Mouse (Mus musculus) neutrophil, adult 5-6 weeks (primary cell): ENCODE data around the gene Klrb1f. TPM values are rescaled to one million over a fixed set of nuclear protein-coding genes. Genes with fewer than 3 reads are reported as not detected.
"Not testable (repeated sequence)": the region's sequence is repeated elsewhere in the genome, so short reads cannot be mapped to it uniquely, and the experiment has no call there.

Experiments
- ATAC-seq: fragments of 151-379, 151-347 bp; 2 replicates; pipeline ENCODE4 v1.8.0; 2017; ENCODE audit warnings: mild to moderate bottlenecking, moderate TSS enrichment; ENCODE audit not compliant: insufficient number of reproducible peaks, poor library complexity, low FRiP score, severe bottlenecking; ENCODE audit errors: extremely low read depth
- total RNA-seq: library from RNA; stranded (forward); fragments of 200-1000 nt; gene quantifications from 2 replicates; pipeline ENCODE4 v1.2.3, GENCODE M21; 2017

Gene Klrb1f
- 0.86 and 1.2 TPM in 2 replicates for total RNA-seq

GRCm38 (mm10) chr6:129045601-129046000, at the start of gene Klrb1f:
Klrb1f (plus strand) TSS chr6:129045901.
- ATAC-seq: no peak

- peak; percentile 13; the same call in 1 of the 2 replicates for ATAC-seq
Observed at GRCm38 (mm10) chr6:128996054-128996767, 49.5 kb upstream of the Klrb1f start.

- no peak for ATAC-seq
Observed at GRCm38 (mm10) chr6:128996768-128997442, 48.8 kb upstream of the Klrb1f start.

GRCm38 (mm10) chr6:129001392-129001791, 44.3 kb upstream of the Klrb1f start:
- no peak for ATAC-seq

GRCm38 (mm10) chr6:129008552-129008951, 37.1 kb upstream of the Klrb1f start:
- no peak for ATAC-seq

GRCm38 (mm10) chr6:129009846-129010504, 35.7 kb upstream of the Klrb1f start:
- not testable (repeated sequence) for ATAC-seq

GRCm38 (mm10) chr6:129010505-129010873, 35.2 kb upstream of the Klrb1f start:
- no peak for ATAC-seq

GRCm38 (mm10) chr6:129012012-129012411, 33.7 kb upstream of the Klrb1f start:
- ATAC-seq: not testable (repeated sequence)

- no peak for ATAC-seq
Observed at GRCm38 (mm10) chr6:129012966-129013365, 32.7 kb upstream of the Klrb1f start.

- ATAC-seq: no peak
Observed at GRCm38 (mm10) chr6:129013762-129014276, 31.9 kb upstream of the Klrb1f start.

- peak; percentile 47; the same call in 1 of the 2 replicates for ATAC-seq
Observed at GRCm38 (mm10) chr6:129014399-129014798, 31.3 kb upstream of the Klrb1f start.

GRCm38 (mm10) chr6:129027451-129028248, 18.1 kb upstream of the Klrb1f start:
- ATAC-seq: no peak

- no peak for ATAC-seq
Observed at GRCm38 (mm10) chr6:129030175-129030824, 15.4 kb upstream of the Klrb1f start.

- ATAC-seq: no peak
Observed at GRCm38 (mm10) chr6:129030964-129031363, 14.7 kb upstream of the Klrb1f start.

GRCm38 (mm10) chr6:129033397-129033796, 12.3 kb upstream of the Klrb1f start:
- peak; percentile 93 for ATAC-seq

GRCm38 (mm10) chr6:129035017-129035416, 10.7 kb upstream of the Klrb1f start:
- ATAC-seq: no peak

GRCm38 (mm10) chr6:129036326-129036725, 9.4 kb upstream of the Klrb1f start:
- ATAC-seq: no peak

GRCm38 (mm10) chr6:129036890-129037463, 8.7 kb upstream of the Klrb1f start:
- ATAC-seq: 0 out of 2 replicates have a peak, but pooled peaks have one; percentile 42
